Mouse (Mus musculus): ENCODE measurements around the gene Gm10959. TPM values are rescaled to one million over a fixed set of nuclear protein-coding genes. Genes with fewer than 3 reads are reported as not detected.
A peak's percentile ranks its signal among the peaks of the same experiment; 100 is the strongest.
"Not testable (repeated sequence)": the region's sequence is repeated elsewhere in the genome, so short reads cannot be mapped to it uniquely, and the experiment has no call there.

Gm10959 gene
- not detected for total RNA-seq (2021)
- long read RNA-seq, partial matches to known transcripts, result 0 of 1 reads
- long read RNA-seq, other reads (novel, unspliced or antisense), result 1 of 1 reads

- no peak for DNase-seq (ENCODE audit: low spot score in 2 of 2)
Measured at GRCm38 (mm10) chr3:122919260-122919659, at the start of gene Gm10959. Gm10959 (minus strand) TSS chr3:122919360.

GRCm38 (mm10) chr3:122968391-122968790, 49.2 kb upstream of the Gm10959 start:
- DNase-seq (ENCODE audit: low spot score in 2 of 2), result no peak

DNA sequence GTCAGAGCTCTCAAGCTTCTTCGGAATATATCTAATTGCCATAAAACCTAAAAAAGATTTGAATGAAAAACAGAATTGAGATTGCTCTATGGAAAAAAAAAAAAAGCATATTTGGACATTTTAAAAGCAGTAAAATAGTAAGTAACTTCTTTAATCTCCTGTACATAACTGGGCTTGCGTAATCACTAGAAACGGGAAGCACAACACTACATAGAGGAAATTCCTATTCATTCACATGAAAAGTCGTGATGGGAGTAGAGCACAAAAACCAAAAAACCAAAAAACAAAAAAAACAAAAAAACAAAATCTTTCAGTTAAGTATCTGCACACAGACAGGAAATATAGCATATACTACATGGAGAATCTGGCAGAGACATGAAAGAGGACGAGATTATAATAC, 45.1 kb upstream of the Gm10959 start:
- no peak for DNase-seq (ENCODE audit: low spot score in 2 of 2)

- DNase-seq (ENCODE audit: low spot score in 2 of 2), result no peak
Measured at GRCm38 (mm10) chr3:122950129-122950528, 31.0 kb upstream of the Gm10959 start.

DNA sequence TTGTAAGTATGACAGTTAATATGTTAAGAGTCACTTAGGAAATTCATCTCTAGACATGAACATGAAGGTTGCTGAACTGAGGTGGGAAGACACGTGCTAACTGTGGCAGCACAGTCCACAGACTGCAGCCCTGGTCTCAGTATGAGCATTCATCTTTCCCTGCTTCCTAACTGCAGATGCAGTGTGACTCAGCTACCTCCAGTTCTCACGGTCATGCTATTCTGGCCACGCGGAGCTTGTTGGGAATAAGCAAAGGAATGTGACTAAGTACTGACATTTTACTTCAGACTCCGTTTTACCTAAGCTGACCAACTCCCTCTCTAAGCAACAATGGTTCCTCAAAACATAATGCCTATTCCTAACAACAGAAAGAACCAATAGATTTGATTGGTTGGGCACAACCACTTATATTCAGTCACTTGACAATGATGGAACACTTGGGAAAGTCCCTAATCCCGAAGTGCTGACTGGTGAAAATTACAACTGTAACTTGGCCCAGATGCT, 24.3 kb upstream of the Gm10959 start:
- no peak for DNase-seq (ENCODE audit: low spot score in 2 of 2)

- peak; percentile 39 to 63 for DNase-seq (ENCODE audit: low spot score in 2 of 2)
Measured at GRCm38 (mm10) chr3:122939215-122939614, 20.1 kb upstream of the Gm10959 start.

DNA sequence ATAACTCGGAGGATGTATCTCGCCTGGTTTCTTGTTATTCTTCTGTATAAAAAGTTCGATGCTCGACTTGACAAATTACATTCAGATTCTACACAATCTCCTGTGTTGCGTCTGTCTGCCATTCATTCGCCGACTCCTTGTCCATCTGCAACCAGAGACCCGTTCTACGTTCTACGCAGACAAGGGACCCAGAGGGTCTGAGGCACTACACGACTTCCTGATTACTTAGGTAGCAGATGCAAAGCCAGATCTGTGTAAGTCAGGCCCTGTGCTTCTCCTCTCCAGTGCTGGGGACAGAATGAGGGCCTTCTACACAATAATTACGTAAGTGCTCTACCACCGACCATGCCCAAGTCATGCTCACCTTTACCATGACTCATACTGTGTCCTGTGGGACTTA, 18.0 kb upstream of the Gm10959 start:
- not testable (repeated sequence) for DNase-seq (ENCODE audit: low spot score in 2 of 2)

GRCm38 (mm10) chr3:122932466-122932865, 13.3 kb upstream of the Gm10959 start:
- DNase-seq (ENCODE audit: low spot score in 2 of 2), result no peak

GRCm38 (mm10) chr3:122929723-122930122, 10.6 kb upstream of the Gm10959 start:
- DNase-seq (ENCODE audit: low spot score in 2 of 2), result no peak

- DNase-seq (ENCODE audit: low spot score in 2 of 2), result peak; percentile 95 to 98
Measured at GRCm38 (mm10) chr3:122924009-122924914, 5.1 kb upstream of the Gm10959 start, which contains the start of gene 1810037I17Rik. 1810037I17Rik (plus strand) TSS chr3:122924203.

DNA sequence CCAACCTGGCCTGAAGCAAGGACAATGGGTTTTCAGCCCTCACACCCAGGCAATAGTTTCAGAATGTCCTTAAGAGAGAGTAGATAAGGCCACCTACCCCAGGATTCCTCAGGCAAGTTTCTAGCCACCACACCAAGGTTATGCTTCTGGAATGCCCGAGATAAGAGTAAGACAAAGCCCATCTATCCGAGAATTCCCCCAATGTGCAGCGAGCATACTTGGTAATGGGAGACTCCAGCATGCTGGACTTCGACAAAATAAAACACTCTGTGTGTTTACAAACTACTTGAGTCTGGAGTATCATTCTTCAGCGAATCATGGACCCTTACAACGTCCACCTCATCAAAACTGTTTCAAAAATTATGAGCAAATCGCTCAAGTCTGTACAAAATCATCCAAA, 4.0 kb upstream of the Gm10959 start:
- no peak for DNase-seq (ENCODE audit: low spot score in 2 of 2)

DNA sequence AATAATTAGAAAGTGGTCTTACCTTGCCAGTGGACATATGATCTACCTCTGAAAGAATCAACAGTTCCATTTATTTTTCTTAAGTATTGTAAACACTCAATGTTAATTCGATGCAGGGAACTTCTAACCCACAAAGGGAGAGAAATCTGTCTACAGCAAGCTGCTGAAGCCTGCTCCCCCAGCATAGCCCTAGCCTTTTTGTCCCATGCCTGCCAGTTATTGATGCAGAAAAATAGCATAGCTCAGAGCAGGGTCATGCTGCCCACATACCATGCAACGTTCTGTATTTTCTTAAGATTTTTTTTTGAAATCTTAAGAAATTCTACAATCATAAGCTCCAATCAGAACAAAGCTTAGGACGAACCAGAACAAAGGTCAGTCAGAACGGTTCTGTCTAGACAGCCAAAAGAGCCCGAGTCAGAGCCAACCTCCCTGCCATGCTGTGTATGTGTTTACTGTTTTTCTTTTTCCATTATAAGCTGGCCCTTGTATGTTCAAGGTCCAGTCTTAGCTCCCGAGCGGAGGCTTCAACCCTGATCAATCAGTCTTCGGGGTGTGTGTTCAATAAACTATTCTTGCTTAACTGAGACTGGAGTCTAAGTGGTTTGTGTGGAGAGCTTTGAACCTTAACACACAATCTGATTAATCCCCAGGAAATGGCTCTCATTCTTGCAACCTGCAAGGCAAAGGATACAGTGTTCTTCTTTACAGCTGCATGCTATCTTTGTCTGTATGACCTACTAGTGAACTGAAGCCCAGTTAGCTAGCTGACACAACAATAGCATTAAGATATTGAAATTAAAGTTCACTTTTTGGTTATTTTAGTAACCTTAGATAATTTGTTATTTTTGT, 2.7 kb upstream of the Gm10959 start:
- no peak for DNase-seq (ENCODE audit: low spot score in 2 of 2)

DNA sequence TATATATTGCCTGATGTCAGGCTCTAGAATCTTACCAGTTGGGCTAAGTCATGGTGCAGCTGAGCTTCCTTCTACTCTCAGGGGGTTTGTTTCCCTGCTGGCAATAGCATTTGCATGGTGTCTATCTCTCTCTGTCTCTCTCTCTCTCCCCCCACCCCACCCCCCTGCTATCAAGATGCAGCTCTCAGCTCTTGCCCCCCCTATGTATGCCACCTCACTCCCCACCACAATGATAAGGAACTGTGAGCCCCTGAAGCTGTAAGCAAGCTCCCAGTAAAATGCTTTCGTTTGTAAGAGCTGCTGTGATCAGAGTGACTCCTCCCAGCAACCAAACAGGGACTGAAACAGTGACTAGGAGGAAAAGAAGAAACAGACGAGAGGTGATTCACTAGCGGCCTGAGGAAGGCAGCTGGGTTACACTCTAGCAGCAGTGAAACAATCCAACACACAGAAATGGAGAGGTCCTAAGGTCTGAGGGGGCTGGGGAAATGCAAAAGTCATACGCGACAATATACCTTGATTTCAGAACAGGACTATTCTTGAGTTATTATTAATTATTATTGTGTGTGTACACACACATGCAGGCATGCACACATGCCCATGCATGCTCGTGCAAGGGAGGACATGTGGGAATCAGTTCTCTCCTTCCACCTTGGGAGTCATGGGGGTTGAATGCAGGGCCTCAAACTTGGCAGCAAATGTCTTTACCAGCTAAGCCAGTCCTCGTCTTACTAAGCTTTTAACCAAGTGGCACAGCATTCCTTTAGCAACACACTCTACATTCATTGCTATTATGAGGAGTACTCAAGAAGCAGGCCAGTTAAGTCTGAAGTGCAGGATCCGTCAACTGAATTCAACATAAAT, 1.6 kb upstream of the Gm10959 start:
- no peak for DNase-seq (ENCODE audit: low spot score in 2 of 2)

DNA sequence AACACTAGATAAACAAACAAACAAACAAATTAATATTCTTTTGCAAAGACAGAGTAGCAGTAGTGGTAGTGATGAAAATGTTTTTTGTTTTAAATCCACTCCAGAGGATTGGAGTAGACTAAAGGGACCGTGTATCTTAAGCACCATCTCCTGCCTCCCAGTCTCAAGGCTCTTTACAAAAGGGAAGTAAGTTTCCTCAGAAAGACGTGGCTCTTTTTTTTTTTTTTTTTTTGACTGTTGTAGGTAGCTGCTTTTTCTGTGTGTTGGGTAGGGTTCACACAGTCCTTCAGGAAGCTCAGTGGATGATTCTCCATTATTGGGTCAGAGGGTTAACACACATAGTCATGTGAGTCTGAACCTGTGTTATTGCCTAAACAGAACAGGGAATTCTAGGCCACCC, 488 bp downstream of the Gm10959 start:
- no peak for DNase-seq (ENCODE audit: low spot score in 2 of 2)

GRCm38 (mm10) chr3:122916191-122916680, 2.9 kb downstream of the Gm10959 start:
- no peak for DNase-seq (ENCODE audit: low spot score in 2 of 2)

DNA sequence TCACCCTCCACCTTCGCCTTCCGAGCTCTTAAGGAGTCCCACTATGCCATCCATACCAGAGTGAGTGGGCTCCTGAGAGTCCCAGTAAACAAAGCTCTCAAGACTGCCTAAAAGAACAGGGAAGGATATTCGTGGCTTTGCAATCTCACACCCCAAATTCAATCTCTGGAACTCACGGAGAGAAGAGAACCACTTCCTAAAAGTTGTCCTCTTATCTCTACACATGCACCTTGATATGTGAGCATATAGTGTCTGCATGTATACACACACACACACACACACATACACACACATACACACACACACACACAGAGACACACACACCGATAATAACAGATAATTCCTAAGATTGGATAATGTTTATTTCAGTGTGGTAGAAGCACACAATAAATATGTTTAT, 3.7 kb downstream of the Gm10959 start:
- no peak for DNase-seq (ENCODE audit: low spot score in 2 of 2)

- no peak for DNase-seq (ENCODE audit: low spot score in 2 of 2)
Measured at GRCm38 (mm10) chr3:122907841-122908240, 11.3 kb downstream of the Gm10959 start.

DNA sequence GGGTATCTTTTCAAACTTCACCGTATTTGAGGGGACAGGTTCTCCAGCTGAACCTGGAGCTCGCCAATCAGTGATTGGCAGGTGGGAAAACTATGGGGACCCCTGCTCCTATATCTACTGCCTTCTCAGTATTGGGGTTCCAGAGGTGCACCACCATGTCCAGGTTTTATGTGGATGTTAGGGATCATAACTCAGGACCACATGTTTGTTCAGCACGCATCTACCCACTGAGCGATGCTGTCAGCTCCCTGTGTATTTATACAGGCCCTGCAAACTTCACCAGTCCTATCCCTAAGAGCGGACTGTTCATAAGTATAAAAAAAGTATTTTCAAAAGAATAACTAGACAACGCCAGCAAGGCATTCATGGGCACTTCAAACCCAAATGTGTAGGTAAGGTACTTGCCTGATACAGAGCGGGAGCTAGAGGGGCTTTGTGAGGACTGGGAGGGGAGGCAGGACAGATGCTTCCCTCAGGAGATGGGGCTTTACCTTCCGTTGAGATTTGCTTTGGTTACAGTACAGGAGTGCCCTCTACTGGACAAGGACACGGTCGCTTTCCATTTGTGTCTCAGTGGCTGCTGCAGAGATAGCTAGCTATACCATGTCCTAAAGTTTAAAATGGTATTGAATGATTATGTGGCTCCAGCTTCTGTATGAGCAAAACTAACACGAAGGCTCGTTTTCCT, 15.3 kb downstream of the Gm10959 start:
- DNase-seq (ENCODE audit: low spot score in 2 of 2), result peak; percentile 37 to 60

GRCm38 (mm10) chr3:122898254-122898653, 20.9 kb downstream of the Gm10959 start:
- no peak for DNase-seq (ENCODE audit: low spot score in 2 of 2)

- DNase-seq (ENCODE audit: low spot score in 2 of 2), result no peak
Measured at GRCm38 (mm10) chr3:122895189-122895731, 23.9 kb downstream of the Gm10959 start.

All from layer of hippocampus, postnatal 10 days (tissue).